Mouse (Mus musculus): Measurements from ENCODE around the gene Whrn. TPM values are rescaled to one million over a fixed set of nuclear protein-coding genes. Genes with fewer than 3 reads are reported as not detected.
A peak's percentile ranks its signal among the peaks of the same experiment; 100 is the strongest.

Gene Whrn
- polyA plus RNA-seq, 1 experiment from 2014 or later = 4.8 TPM

DNA sequence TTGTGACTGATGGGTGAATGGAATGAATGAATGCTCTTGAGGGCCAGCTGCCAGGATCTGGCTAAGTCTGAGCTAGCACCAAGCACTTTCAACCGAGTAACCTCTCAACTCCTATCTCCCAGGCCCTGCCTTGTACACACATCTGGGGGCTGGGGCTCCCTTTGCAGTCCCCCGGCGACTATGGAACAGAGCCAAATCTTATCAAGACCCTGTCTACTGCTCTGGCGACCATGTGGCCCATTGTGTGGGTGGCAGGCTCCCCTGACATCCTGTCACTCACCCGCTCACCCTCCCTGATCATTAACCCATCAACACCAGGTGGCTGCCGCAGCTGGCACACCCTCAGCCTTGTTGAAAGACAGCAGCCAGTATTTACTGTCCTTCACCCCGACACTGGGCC lies 90.7 kb downstream of the Whrn start:
- no peaks in the 10 kb centered on the region for H3K36me3 ChIP-seq (ENCODE audit: insufficient read depth, low read length)
- H3K27me3 ChIP-seq (ENCODE audit: insufficient read depth, low read length) = 0 out of 2 replicates have a peak, but pooled peaks cover 4% of the 10 kb centered on the region
- H3K27ac ChIP-seq (ENCODE audit: low read length) = no peak overlapping the region; the same call in 1 of the 2 replicates
- peaks cover 71% of the 10 kb centered on the region for H3K4me1 ChIP-seq (ENCODE audit: insufficient read depth, low read length)
- H3K4me2 ChIP-seq (replicated peaks; ENCODE audit: low read depth, low read length) = no peak overlapping the region
- peak overlapping the region; percentile 43; the same call in 1 of the 2 replicates for H3K9ac ChIP-seq (replicated peaks; ENCODE audit: low read length)
- no peak for ATAC-seq (ENCODE audit: low FRiP score, low TSS enrichment)
- no peaks in the 10 kb centered on the region for H3K9me3 ChIP-seq (ENCODE audit: low read length)
- no peak overlapping the region for H3K4me3 ChIP-seq (ENCODE audit: low read length)
- WGBS = 11% methylated on average over 7 of the region's 7 CpGs

DNA sequence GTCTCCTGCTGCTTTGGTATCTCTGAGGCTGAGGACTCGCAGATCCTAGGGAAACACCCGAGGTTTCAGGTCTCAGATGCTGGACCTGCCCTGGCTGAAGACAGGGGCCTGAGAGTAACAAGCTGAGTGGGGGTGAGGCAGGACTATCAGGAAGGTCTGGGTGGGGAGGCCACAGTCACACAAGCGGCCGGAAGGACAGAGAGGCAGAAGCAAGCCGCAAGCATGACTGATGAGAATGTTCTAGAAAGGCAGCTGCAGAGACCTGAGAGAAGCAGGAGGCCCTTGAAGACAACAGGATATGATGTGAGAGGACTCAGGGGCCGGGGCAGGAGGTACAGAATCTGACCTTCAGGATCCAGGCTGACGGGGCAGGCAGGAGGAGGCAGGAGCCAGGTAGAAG lies 91.6 kb downstream of the Whrn start:
- Histone ChIP-seq H3K9me3 (ENCODE audit: low read length) (no peaks in the 10 kb centered on the region), H3K27ac (ENCODE audit: low read length) (peak overlapping the region; percentile 35; the same call in 1 of the 2 replicates), H3K27me3 (ENCODE audit: insufficient read depth, low read length) (0 out of 2 replicates have a peak, but pooled peaks cover 4% of the 10 kb centered on the region), H3K4me1 (ENCODE audit: insufficient read depth, low read length) (peaks cover 72% of the 10 kb centered on the region), H3K4me3 (ENCODE audit: low read length) (no peak overlapping the region), H3K9ac (replicated peaks; ENCODE audit: low read length) (peak overlapping the region; percentile 43), H3K36me3 (ENCODE audit: insufficient read depth, low read length) (no peaks in the 10 kb centered on the region), H3K4me2 (replicated peaks; ENCODE audit: low read depth, low read length) (peak overlapping the region; percentile 51; the same call in 1 of the 2 replicates)
- 48% methylated on average over 7 of the region's 7 CpGs for WGBS
- no peak for ATAC-seq (ENCODE audit: low FRiP score, low TSS enrichment)

DNA sequence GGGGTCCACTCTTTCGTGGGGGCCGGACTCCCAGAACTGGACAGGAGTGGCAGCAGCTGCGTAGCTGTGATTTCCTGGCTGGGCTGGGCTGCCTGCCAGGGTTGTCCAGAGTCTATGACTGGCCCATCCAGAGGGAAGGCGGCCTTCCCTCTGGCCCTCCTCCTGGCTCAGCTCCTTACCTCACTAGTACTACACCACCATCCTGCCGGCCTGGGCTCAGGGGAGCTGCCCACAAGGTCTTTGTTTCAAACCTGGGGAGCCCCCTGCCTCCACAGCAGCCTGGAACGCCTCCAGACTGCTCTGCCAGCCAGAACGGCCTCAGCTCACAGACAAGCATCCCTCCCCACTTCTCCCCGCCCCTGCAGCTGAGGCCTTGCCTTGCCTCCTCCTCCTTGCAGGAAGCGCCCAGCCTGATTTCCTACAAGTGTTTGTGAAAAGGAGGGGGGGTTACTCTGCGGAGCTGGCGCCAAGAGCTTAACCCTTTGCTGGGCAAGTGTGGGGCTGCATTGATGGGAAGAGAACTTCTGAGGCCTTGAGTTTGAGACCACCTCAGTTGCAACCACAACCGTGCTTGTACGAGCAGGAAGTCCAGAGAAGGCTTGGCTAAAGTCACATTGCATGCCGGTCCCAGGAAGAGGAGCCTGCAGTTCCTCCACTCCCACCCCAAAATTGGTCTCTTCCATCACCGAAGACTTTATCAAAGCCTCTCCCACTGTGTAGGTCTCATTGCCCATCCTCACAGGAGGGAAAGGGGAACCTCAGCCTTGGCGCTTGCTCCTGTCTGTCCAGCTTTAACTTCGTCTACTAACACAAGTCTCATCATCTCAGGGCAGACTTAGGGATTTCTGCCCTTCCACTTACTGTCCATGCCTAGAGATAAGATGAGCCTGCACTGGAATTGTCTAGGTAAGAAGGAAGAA lies 92.5 kb downstream of the Whrn start, which contains the start of gene Akna:
Akna (minus strand) TSS at position 315 of the 920 bp plus-strand sequence.
- H3K4me2 ChIP-seq (replicated peaks; ENCODE audit: low read depth, low read length) = peak within 1 kb of the TSS; percentile 51
- H3K27me3 ChIP-seq (ENCODE audit: insufficient read depth, low read length) = no peaks in the 10 kb centered on the region
- peak within 1 kb of the TSS; percentile 50 for H3K4me3 ChIP-seq (ENCODE audit: low read length)
- 7% methylated on average over 17 of the region's 17 CpGs for WGBS
- no peaks in the 10 kb centered on the region for H3K9me3 ChIP-seq (ENCODE audit: low read length)
- H3K9ac ChIP-seq (replicated peaks; ENCODE audit: low read length) = peak within 1 kb of the TSS; percentile 77
- H3K36me3 ChIP-seq (ENCODE audit: insufficient read depth, low read length) = no peaks in the 10 kb centered on the region
- peak within 1 kb of the TSS; percentile 95 for H3K27ac ChIP-seq (ENCODE audit: low read length)
- peak; percentile 92 for ATAC-seq (ENCODE audit: low FRiP score, low TSS enrichment)
- peaks cover 72% of the 10 kb centered on the region for H3K4me1 ChIP-seq (ENCODE audit: insufficient read depth, low read length)

DNA sequence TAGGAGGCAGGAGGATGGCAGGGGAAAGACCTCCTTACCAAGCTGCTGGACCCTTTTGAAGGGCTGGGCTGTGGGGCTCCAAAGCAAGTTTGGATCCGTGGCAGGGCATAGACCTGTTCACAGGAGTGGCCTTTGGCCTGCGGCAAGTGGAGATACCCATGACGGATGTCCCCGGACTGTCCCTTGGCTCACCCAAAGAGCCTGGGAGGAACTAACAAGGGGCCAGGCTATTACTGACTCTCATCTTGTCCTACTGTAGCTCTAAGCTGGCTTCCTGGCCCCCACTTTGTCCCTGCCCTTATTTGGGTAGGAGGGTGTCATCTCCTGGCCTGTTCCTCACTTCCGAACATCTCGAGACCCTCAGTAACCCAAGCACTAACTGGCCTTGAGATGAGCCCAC lies 93.2 kb downstream of the Whrn start:
- peak; percentile 13 for ATAC-seq (ENCODE audit: low FRiP score, low TSS enrichment)
- peaks cover 69% of the 10 kb centered on the region for H3K4me1 ChIP-seq (ENCODE audit: insufficient read depth, low read length)
- H3K9ac ChIP-seq (replicated peaks; ENCODE audit: low read length) = peak overlapping the region; percentile 77
- H3K27me3 ChIP-seq (ENCODE audit: insufficient read depth, low read length) = no peaks in the 10 kb centered on the region
- 0 out of 2 replicates have a peak, but pooled peaks cover under 1% of the 10 kb centered on the region for H3K36me3 ChIP-seq (ENCODE audit: insufficient read depth, low read length)
- peak overlapping the region; percentile 95 for H3K27ac ChIP-seq (ENCODE audit: low read length)
- H3K4me3 ChIP-seq (ENCODE audit: low read length) = peak overlapping the region; percentile 50
- H3K4me2 ChIP-seq (replicated peaks; ENCODE audit: low read depth, low read length) = peak overlapping the region; percentile 51
- H3K9me3 ChIP-seq (ENCODE audit: low read length) = no peaks in the 10 kb centered on the region
- WGBS = 25% methylated on average over 6 of the region's 6 CpGs

DNA sequence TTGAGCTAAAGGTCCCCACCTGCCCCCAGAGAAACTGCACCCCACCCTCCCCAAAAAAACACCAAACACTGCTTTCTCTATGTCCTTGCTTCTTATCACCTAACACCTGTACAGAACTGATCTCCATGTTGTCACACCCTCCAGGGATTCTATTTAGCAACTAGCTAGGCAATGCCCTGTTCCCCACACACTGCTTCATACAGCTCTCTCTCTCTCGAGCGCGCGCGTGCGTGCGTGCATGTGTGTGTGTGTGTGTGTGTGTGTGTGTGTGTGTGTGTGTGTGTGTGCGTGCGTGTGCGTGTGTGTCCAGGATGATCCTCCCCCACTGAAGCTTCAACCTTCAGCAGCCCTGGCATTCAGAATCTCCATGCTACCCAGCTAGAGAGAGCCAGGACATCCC lies 93.7 kb downstream of the Whrn start:
- peak overlapping the region; percentile 95; the same call in 1 of the 2 replicates for H3K27ac ChIP-seq (ENCODE audit: low read length)
- H3K4me2 ChIP-seq (replicated peaks; ENCODE audit: low read depth, low read length) = peak overlapping the region; percentile 51
- H3K27me3 ChIP-seq (ENCODE audit: insufficient read depth, low read length) = no peaks in the 10 kb centered on the region
- 86% methylated on average over 10 of the region's 10 CpGs for WGBS
- H3K9me3 ChIP-seq (ENCODE audit: low read length) = no peaks in the 10 kb centered on the region
- H3K4me3 ChIP-seq (ENCODE audit: low read length) = peak overlapping the region; percentile 50
- 0 out of 2 replicates have a peak, but pooled peaks cover 4% of the 10 kb centered on the region for H3K36me3 ChIP-seq (ENCODE audit: insufficient read depth, low read length)
- H3K9ac ChIP-seq (replicated peaks; ENCODE audit: low read length) = peak overlapping the region; percentile 77
- no peak for ATAC-seq (ENCODE audit: low FRiP score, low TSS enrichment)
- H3K4me1 ChIP-seq (ENCODE audit: insufficient read depth, low read length) = peaks cover 69% of the 10 kb centered on the region

DNA sequence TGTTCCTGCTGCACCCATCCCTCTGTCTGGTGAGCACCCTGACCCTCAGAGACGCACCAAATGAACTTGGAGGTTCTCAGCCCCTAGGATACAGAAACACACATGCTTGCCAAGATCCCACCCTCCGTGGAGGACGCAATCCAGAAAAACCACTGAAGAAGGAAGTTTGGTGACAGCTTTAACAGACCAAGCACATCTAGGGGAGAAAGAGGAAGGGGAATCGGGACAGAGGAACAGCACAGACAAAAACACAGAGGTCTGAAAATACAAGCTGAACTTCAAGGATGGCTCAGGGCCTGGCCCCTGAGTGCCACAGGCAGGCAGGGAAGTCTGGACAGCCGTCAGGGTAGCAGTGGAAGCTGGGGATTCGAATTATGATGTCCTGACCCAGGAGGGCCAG lies 94.2 kb downstream of the Whrn start:
- ATAC-seq (ENCODE audit: low FRiP score, low TSS enrichment) = no peak
- Histone ChIP-seq H3K4me2 (replicated peaks; ENCODE audit: low read depth, low read length) (peak overlapping the region; percentile 51), H3K27ac (ENCODE audit: low read length) (0 out of 2 replicates have a peak overlapping the region, but pooled peaks have one; percentile 15), H3K9ac (replicated peaks; ENCODE audit: low read length) (peak overlapping the region; percentile 48; the same call in 1 of the 2 replicates), H3K4me1 (ENCODE audit: insufficient read depth, low read length) (peaks cover 69% of the 10 kb centered on the region), H3K36me3 (ENCODE audit: insufficient read depth, low read length) (0 out of 2 replicates have a peak, but pooled peaks cover 4% of the 10 kb centered on the region), H3K4me3 (ENCODE audit: low read length) (no peak overlapping the region), H3K9me3 (ENCODE audit: low read length) (no peaks in the 10 kb centered on the region), H3K27me3 (ENCODE audit: insufficient read depth, low read length) (no peaks in the 10 kb centered on the region)
- WGBS = 62% methylated on average over 6 of the region's 6 CpGs

DNA sequence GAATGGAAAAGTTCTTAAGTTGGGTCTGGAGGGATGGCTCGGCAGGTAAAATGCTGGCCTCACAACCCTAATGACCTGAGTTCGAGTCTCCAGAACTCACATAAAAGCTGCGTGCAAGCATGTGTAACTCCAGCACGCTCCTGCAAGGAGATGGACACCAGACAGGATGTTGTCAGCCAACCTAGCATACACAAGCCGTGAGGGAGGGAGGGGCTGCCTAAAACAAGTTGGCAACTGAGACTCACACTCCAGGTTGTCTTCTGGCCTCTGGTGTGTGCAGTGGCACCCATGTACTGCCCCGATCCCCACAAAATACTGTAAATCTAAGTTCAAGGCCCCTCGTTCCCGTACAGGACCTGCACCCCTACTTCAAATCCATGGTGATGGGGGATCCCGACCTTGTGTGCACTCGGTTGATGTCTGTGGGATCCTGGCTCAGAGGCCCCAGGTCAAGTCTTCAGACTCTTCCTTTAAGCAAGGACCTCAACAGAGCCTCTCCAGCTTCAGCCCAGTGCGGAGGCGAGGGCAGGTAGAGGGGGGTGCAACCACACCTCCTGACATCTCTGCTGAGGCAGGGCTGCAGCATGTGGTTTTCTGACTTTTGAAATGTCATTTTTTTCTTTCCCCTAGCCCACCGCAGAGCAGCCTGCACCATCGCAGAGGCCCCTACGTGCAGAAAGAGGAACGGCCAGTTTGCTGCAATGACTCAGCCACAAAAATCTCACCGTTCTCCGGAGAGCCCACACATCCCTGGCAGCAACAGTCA lies 95.1 kb downstream of the Whrn start:
- ATAC-seq (ENCODE audit: low FRiP score, low TSS enrichment) = no peak
- 83% methylated on average over 18 of the region's 18 CpGs for WGBS
- H3K9me3 ChIP-seq (ENCODE audit: low read length) = no peaks in the 10 kb centered on the region
- H3K9ac ChIP-seq (replicated peaks; ENCODE audit: low read length) = no peak overlapping the region
- peaks cover 7% of the 10 kb centered on the region; the same call in 1 of the 2 replicates for H3K36me3 ChIP-seq (ENCODE audit: insufficient read depth, low read length)
- H3K4me2 ChIP-seq (replicated peaks; ENCODE audit: low read depth, low read length) = no peak overlapping the region
- peaks cover 68% of the 10 kb centered on the region for H3K4me1 ChIP-seq (ENCODE audit: insufficient read depth, low read length)
- H3K27me3 ChIP-seq (ENCODE audit: insufficient read depth, low read length) = no peaks in the 10 kb centered on the region
- H3K4me3 ChIP-seq (ENCODE audit: low read length) = no peak overlapping the region
- no peak overlapping the region for H3K27ac ChIP-seq (ENCODE audit: low read length)

DNA sequence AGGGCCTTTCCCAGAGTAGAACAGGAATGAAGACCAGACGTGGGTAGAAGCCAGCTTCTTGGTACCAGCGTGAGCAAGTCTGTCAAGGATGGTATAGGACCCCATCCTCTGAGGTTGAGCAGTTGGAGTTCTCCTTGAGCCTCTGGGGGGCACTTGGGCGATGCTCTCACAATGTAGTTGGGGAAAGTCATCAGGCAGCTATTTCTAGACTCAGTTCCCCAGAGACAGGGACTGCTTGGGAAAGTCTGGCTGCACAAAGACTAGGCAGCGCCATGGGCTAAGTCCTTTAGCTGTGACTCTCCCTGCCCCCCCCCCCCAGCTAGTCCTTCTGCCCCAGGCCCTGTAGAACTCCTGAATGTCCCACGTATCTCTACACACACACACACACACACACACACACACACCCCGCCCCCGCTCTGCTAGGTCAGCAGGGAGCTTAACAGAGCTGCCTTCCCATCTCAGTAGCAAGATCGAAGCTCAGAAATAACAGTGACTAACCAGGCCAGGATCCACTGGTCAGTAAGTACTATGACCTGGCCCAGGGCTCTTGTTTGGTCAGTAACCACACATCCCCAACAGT lies 96.0 kb downstream of the Whrn start:
- H3K4me2 ChIP-seq (replicated peaks; ENCODE audit: low read depth, low read length) = no peak overlapping the region
- peaks cover 58% of the 10 kb centered on the region for H3K4me1 ChIP-seq (ENCODE audit: insufficient read depth, low read length)
- no peaks in the 10 kb centered on the region for H3K27me3 ChIP-seq (ENCODE audit: insufficient read depth, low read length)
- peaks cover 11% of the 10 kb centered on the region; the same call in 1 of the 2 replicates for H3K36me3 ChIP-seq (ENCODE audit: insufficient read depth, low read length)
- H3K27ac ChIP-seq (ENCODE audit: low read length) = peak overlapping the region; percentile 23; the same call in 1 of the 2 replicates
- H3K9ac ChIP-seq (replicated peaks; ENCODE audit: low read length) = 0 out of 2 replicates have a peak overlapping the region, but pooled peaks have one; percentile 11
- H3K9me3 ChIP-seq (ENCODE audit: low read length) = no peaks in the 10 kb centered on the region
- WGBS = 54% methylated on average over 7 of the region's 8 CpGs
- ATAC-seq (ENCODE audit: low FRiP score, low TSS enrichment) = no peak
- H3K4me3 ChIP-seq (ENCODE audit: low read length) = no peak overlapping the region
